Mouse (Mus musculus) lung, embryonic 15.5 days (tissue): ENCODE data around the gene Zfp771. TPM values are rescaled to one million over a fixed set of nuclear protein-coding genes. Genes with fewer than 3 reads are reported as not detected.

Experiments used
- ATAC-seq: fragments of 200-750 bp; cut with Nextera tagmentation; 2 replicates; pipeline ENCODE4 v1.8.0; 2017; ENCODE audit warnings: moderate number of reproducible peaks, borderline replicate concordance; ENCODE audit not compliant: low FRiP score, low TSS enrichment; ENCODE audit errors: extremely low read depth
- H3K27ac ChIP-seq: fragments of 300-500 bp; sonication (generic); 2 replicates; pipeline ENCODE4 v1.5.1; 2015; ENCODE audit warnings: moderate library complexity, mild to moderate bottlenecking, inconsistent platforms
- H3K27me3 ChIP-seq: fragments of 300-500 bp; sonication (generic); 2 replicates; pipeline ENCODE4 v1.6.1; 2015; ENCODE audit warnings: inconsistent platforms
- H3K36me3 ChIP-seq: fragments of 300-500 bp; sonication (generic); 2 replicates; pipeline ENCODE4 v1.6.1; 2015; ENCODE audit warnings: inconsistent platforms
- H3K4me1 ChIP-seq: fragments of 300-500 bp; sonication (generic); 2 replicates; pipeline ENCODE4 v1.6.1; 2015; ENCODE audit warnings: inconsistent platforms
- H3K4me2 ChIP-seq: fragments of 300-500 bp; sonication (generic); 2 replicates; pipeline ENCODE4 v1.6.1; 2015; ENCODE audit warnings: inconsistent platforms, mild to moderate bottlenecking, moderate library complexity
- H3K4me3 ChIP-seq: fragments of 300-500 bp; sonication (generic); 2 replicates; pipeline ENCODE4 v1.5.1; 2015; ENCODE audit warnings: mild to moderate bottlenecking, inconsistent platforms
- H3K9ac ChIP-seq: fragments of 300-500 bp; sonication (generic); 2 replicates; pipeline ENCODE4 v1.6.1; 2015; ENCODE audit warnings: inconsistent platforms
- H3K9me3 ChIP-seq: fragments of 300-500 bp; sonication (generic); 2 replicates; pipeline ENCODE4 v1.6.1; 2016; ENCODE audit warnings: inconsistent platforms
- WGBS: fragments of 180-500 bp; shearing (Covaris S2); methylation state at CpG from one replicate; pipeline ENCODE4 v1.1.7; 2015; 5-methylcytosine and 5-hydroxymethylcytosine counted together
- polyA plus RNA-seq: library from polyadenylated mRNA; unstranded; fragments of >200 nt; fragmentation: Nextera tagmentation; extraction: Ambion mirVana; gene quantifications from 2 replicates; pipeline ENCODE4 v1.2.1, GENCODE M21; 2015

Zfp771 gene
- 61.9 and 63.0 TPM in 2 replicates for polyA plus RNA-seq

GRCm38 (mm10) chr7:127243870-127244657, at the start of gene Zfp771:
Gene Zfp771 (plus strand): TSS chr7:127244274.
- peak; percentile 96 for ATAC-seq
- Histone ChIP-seq H3K4me1 (peaks cover 26% of the 10 kb centered on the region), H3K27me3 (no peaks in the 10 kb centered on the region), H3K4me2 (peak within 1 kb of the TSS; percentile 83), H3K36me3 (peaks cover 11% of the 10 kb centered on the region), H3K4me3 (peak within 1 kb of the TSS; percentile 92), H3K27ac (peak within 1 kb of the TSS; percentile 94), H3K9me3 (no peaks in the 10 kb centered on the region), H3K9ac (peak within 1 kb of the TSS; percentile 95)
- WGBS, result under 1% methylated on average over 53 of the region's 56 CpGs

DNA sequence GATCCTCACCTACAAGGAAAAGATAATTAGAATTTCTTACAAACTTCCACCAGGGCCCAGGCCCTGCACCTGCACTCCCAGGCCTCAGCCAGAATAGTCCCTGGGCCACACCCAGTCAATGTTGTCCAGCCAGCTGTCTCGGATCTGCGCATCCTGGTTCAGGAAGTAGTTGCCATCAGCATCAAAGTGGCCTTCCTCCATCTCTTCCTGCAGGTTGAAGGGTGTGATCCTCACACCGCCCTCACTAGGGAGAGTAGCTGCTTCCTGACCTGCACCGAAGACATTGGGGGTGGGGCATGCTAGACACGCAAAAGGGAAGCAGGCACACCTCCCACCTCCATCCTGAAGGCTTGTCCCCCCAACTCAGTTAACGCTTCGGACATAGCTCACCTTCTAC, 49.4 kb upstream of the Zfp771 start:
- Histone ChIP-seq H3K36me3 (peaks cover 63% of the 10 kb centered on the region), H3K4me3 (peak overlapping the region; percentile 70), H3K27me3 (no peaks in the 10 kb centered on the region), H3K4me1 (peaks cover 20% of the 10 kb centered on the region), H3K4me2 (peak overlapping the region; percentile 73), H3K9ac (peak overlapping the region; percentile 60), H3K9me3 (no peaks in the 10 kb centered on the region), H3K27ac (no peak overlapping the region; the same call in 1 of the 2 replicates)
- ATAC-seq, result no peak
- 56% methylated on average over 7 of the region's 7 CpGs for WGBS

DNA sequence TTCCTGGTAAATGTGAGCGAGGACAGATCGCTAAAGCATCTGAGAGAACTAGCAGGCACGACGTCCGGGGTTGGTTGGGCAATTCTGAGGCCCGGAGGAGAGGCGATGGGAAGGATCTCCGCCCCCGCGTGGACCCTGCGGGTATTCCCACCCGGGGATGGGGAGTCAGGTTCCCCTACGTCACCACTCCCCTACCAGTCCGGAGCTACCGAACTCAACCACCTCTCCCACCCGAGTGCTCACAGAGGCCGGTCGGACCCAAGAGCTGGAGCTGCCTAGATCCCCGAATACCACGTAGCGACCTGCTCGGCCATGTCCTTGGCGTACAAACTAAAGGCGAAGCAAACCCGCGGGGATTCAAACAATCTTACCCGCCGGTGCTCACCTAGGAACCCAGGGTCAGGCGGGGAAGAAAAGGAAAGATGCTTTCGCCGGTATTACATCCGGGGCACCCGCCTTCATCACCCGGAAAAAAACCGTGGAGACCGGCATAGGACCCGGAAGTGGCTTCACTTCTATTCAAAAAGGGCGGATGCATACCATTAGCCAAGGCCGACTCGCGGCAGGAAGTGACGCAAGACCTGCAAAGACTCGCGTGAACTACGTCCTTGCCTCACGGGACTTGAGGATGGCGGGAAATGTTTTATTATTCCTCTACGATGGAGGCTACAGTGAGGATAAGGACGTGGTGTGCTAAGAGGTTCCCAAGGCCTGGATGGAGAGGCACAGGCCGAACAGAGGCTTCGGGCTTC, 48.4 kb upstream of the Zfp771 start, which contains the start of gene Cd2bp2:
TSS of gene Cd2bp2 (minus strand) at position 507 of the 752 bp plus-strand sequence.
- peaks cover 74% of the 10 kb centered on the region for H3K36me3 ChIP-seq
- no peaks in the 10 kb centered on the region for H3K27me3 ChIP-seq
- WGBS, result under 1% methylated on average over 51 of the region's 51 CpGs
- H3K9me3 ChIP-seq, result no peaks in the 10 kb centered on the region
- peak within 1 kb of the TSS; percentile 87 for H3K27ac ChIP-seq
- H3K4me2 ChIP-seq, result peak within 1 kb of the TSS; percentile 73
- H3K4me1 ChIP-seq, result peaks cover 20% of the 10 kb centered on the region
- ATAC-seq, result peak; percentile 94
- H3K4me3 ChIP-seq, result peak within 1 kb of the TSS; percentile 70
- peak within 1 kb of the TSS; percentile 60 for H3K9ac ChIP-seq

DNA sequence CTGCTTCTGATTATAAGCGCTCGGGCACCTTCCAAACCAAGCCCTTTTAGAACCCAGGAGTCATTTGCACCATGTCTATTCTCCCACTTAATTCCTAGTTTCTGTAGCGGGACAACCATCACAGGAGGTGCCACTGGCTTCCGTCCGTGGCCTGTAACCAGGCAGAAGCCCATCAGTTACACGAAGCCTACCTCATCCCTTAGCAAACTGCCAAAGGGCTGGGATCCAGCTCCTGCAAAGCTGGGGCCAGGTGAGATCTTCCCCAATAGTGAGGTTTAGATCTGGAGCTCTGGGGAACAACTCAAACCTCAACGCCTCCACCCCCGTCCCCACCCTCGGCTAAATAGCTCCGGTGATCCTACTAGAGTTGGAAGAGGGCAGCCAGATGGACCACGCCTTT, 47.6 kb upstream of the Zfp771 start:
- Histone ChIP-seq H3K4me1 (peaks cover 20% of the 10 kb centered on the region), H3K36me3 (peaks cover 77% of the 10 kb centered on the region), H3K27me3 (no peaks in the 10 kb centered on the region), H3K9ac (peak overlapping the region; percentile 54), H3K9me3 (no peaks in the 10 kb centered on the region), H3K4me3 (peak overlapping the region; percentile 70), H3K4me2 (peak overlapping the region; percentile 69), H3K27ac (peak overlapping the region; percentile 74)
- ATAC-seq, result no peak
- 51% methylated on average over 11 of the region's 11 CpGs for WGBS

DNA sequence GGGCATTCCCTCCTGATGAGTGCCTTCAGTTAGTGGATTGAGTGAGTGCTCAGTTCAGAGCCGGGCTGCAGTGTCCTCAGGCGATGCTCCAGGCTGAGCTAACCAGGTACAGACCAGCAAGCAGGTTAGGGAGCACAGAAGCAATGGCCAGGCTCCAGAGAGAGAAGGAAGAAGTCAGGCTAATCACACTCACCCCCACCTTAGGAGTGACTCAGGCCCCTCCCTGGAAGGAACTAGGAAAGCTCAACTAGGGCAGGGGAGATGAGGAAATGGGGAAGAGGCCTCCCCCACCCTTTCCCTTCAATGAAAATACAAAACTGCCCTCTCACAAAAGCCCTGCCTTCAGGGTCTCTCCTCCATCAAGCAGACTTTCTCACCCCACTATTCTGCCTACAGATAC, 37.5 kb upstream of the Zfp771 start:
- 38% methylated on average over 2 of the region's 2 CpGs for WGBS
- Histone ChIP-seq H3K4me3 (peak overlapping the region; percentile 78), H3K4me1 (peaks cover 25% of the 10 kb centered on the region), H3K4me2 (peak overlapping the region; percentile 89), H3K9me3 (no peaks in the 10 kb centered on the region), H3K9ac (peak overlapping the region; percentile 93), H3K27me3 (no peaks in the 10 kb centered on the region), H3K27ac (peak overlapping the region; percentile 25; the same call in 1 of the 2 replicates), H3K36me3 (peaks cover 21% of the 10 kb centered on the region)
- no peak for ATAC-seq

DNA sequence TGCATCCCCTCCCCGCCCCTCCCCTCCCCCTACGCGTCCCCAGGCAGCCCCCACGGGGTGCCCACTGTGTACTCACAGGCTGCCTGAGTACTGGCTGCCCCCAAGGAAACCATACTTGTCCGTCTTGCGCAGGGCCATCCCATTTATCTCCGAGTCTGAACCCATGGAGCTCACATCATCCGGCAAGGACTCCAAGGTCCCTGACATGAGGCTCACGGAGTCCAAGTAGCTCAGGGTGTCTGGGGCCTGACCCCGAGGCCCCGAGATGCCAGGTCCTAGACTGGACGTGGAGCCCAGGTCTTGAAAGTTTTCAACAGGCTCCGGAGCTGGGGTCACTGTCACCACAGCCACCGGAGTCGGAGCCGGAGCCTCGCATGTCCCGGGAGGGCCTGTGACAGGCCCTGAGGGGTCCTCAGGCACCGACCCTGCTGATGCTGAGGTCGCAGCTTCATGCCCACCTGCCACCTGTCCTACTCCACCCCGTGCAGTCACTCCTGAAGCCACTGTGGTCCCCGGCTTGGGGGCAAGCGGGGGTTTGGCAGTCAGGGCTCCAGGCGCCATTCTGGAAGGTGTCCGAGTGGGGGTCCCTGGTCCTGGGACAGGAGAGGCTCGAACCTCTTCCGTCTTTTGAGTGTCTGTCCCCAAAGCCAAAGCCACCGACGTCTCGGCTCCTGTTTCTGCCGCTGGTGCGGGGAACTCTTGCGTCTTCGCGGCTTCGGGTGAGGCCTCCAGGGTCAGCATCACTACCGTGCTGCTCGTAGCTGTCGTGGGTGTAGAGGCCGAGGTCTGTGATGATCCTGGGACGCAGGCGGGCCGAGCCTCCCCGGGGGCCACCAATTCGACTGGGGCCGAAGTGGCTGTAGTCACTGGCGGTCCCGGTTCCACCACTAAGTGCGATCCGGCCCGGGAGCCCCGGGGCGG, 36.4 kb upstream of the Zfp771 start:
- H3K9me3 ChIP-seq, result no peaks in the 10 kb centered on the region
- peak overlapping the region; percentile 78 for H3K4me3 ChIP-seq
- peak overlapping the region; percentile 89 for H3K4me2 ChIP-seq
- ATAC-seq, result peak; percentile 6
- under 1% methylated on average over 52 of the region's 53 CpGs for WGBS
- H3K27me3 ChIP-seq, result no peaks in the 10 kb centered on the region
- peak overlapping the region; percentile 85 for H3K27ac ChIP-seq
- H3K9ac ChIP-seq, result peak overlapping the region; percentile 93
- peaks cover 25% of the 10 kb centered on the region for H3K4me1 ChIP-seq
- peaks cover 13% of the 10 kb centered on the region for H3K36me3 ChIP-seq

GRCm38 (mm10) chr7:127208295-127208552, 35.9 kb upstream of the Zfp771 start, which contains the start of gene Tbc1d10b:
Gene Tbc1d10b (minus strand): TSS chr7:127208468.
- under 1% methylated on average over 42 of the region's 44 CpGs for WGBS
- peaks cover 25% of the 10 kb centered on the region for H3K4me1 ChIP-seq
- peaks cover 7% of the 10 kb centered on the region for H3K36me3 ChIP-seq
- H3K4me2 ChIP-seq, result peak within 1 kb of the TSS; percentile 89
- peak; percentile 43 for ATAC-seq
- H3K4me3 ChIP-seq, result peak within 1 kb of the TSS; percentile 78
- no peaks in the 10 kb centered on the region for H3K9me3 ChIP-seq
- H3K27me3 ChIP-seq, result no peaks in the 10 kb centered on the region
- peak within 1 kb of the TSS; percentile 85 for H3K27ac ChIP-seq
- peak within 1 kb of the TSS; percentile 93 for H3K9ac ChIP-seq

DNA sequence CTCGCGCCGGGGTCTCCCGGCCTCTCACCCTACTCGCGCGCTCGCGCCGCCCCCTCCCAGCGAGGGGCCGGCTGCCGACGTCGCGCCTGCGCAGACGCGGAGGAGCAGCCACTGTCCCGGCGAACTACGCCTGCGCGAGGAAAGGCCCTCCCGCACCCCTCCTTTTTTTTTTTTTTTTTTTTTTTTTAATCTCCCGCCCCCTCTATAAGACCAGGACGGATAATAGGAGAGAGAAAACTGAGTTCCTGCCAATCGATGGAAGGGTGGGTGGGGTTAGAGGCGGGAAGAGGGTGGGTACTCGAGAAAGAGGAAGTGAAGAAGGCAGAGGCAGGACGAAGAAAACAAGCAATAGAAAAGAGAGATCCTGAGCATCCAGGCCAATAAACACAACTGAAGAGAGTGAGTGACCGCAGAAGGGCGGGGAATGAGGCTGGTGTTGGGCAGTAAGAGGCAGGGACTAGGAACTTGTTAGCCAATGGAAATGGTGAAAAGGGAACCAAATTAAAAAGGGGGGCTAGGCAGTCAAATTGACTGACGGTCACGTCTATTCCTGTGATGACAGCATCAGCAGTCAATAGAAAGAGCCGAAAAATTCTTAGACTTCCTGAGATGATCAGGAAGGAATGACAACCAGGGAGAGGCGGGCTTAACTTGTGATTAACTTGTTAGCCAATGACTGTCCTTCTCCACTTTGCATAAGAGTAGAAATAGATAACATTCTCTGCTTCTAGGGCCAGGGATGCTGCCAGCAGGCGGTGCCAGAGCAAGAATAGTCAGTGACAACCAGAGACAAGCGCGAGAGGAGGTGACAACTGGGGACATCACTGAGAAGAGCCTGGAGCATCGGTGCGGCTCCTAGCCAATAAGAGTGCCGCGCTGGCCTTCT, 35.3 kb upstream of the Zfp771 start, which contains the start of gene Mylpf:
TSS of gene Mylpf (plus strand) at position 338 of the 886 bp plus-strand sequence.
- Histone ChIP-seq H3K4me1 (peaks cover 25% of the 10 kb centered on the region), H3K9me3 (no peaks in the 10 kb centered on the region), H3K4me3 (peak within 1 kb of the TSS; percentile 78), H3K27ac (peak within 1 kb of the TSS; percentile 85), H3K4me2 (peak within 1 kb of the TSS; percentile 89), H3K9ac (peak within 1 kb of the TSS; percentile 93), H3K27me3 (no peaks in the 10 kb centered on the region), H3K36me3 (peaks cover 4% of the 10 kb centered on the region; the same call in 1 of the 2 replicates)
- WGBS, result 2% methylated on average over 33 of the region's 44 CpGs
- ATAC-seq, result peak; percentile 94

DNA sequence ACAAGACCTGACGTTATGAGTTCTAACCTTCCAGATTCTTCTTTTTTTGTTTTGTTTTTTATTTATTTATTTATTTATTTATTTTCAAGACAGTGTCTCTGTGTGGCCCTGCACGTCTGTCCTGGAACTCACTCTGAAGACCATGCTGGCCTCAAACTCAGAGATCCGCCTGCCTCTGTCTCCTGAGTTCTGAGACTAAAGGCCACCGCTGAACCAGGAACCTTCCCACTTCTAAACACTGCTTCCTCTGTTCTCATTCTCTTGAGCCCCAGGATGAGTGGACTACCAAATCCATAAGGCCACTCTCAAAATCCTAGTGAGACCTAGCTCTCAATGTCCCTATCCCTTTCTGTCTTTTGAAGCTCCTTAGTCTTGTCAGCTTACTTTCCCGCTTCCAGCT, 34.2 kb upstream of the Zfp771 start:
- Histone ChIP-seq H3K36me3 (no peaks in the 10 kb centered on the region), H3K4me2 (peak overlapping the region; percentile 75; the same call in 1 of the 2 replicates), H3K4me1 (peaks cover 28% of the 10 kb centered on the region), H3K27ac (no peak overlapping the region), H3K9ac (no peak overlapping the region), H3K9me3 (no peaks in the 10 kb centered on the region), H3K27me3 (no peaks in the 10 kb centered on the region), H3K4me3 (no peak overlapping the region)
- no peak for ATAC-seq
- WGBS, result 78% methylated on average over 5 of the region's 5 CpGs

DNA sequence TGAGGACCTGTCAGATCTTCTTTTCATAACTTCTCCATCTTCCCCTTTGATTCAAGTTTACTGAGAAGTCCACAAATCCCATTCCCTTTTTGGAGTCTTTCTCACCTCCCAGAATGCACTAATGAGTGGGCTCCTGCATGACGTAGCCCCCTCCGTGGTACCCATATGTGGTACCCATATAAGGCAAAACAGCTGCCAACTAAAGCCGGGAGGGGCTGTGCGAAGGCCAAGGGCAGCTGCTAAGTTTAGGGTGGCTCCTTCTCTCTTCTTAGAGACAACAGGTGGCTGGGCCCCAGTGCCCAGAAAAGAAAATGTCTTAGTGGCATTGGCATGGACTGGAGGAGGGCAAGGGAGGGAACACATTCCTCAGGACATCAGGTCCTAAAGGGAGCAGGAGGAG, 33.8 kb upstream of the Zfp771 start:
- ATAC-seq, result no peak
- no peaks in the 10 kb centered on the region for H3K9me3 ChIP-seq
- 88% methylated on average over 4 of the region's 4 CpGs for WGBS
- no peaks in the 10 kb centered on the region for H3K36me3 ChIP-seq
- H3K4me1 ChIP-seq, result peaks cover 29% of the 10 kb centered on the region
- H3K27me3 ChIP-seq, result no peaks in the 10 kb centered on the region
- H3K4me3 ChIP-seq, result no peak overlapping the region
- no peak overlapping the region for H3K9ac ChIP-seq
- no peak overlapping the region for H3K27ac ChIP-seq
- no peak overlapping the region for H3K4me2 ChIP-seq
